Mouse (Mus musculus) erythroid progenitor cell, adult 5-6 weeks (primary cell): Measurements from ENCODE around the gene Cfap126. TPM values are rescaled to one million over a fixed set of nuclear protein-coding genes. Genes with fewer than 3 reads are reported as not detected.
"Not testable (repeated sequence)": the region's sequence is repeated elsewhere in the genome, so short reads cannot be mapped to it uniquely, and the experiment has no call there.

Source experiments
- ATAC-seq: replicated peaks from 2 replicates; pipeline ENCODE4 v1.8.0; 2016; ENCODE audit warnings: moderate number of reproducible peaks, mild to moderate bottlenecking, moderate TSS enrichment, inconsistent platforms; ENCODE audit not compliant: poor library complexity, low FRiP score, severe bottlenecking
- total RNA-seq, 2 experiments: library from RNA; stranded (forward) in 1 of 2; stranded (reverse) in 1 of 2; fragments of 150-400 nt in 1 of 2; fragments of 186-747, 209-891 nt in 1 of 2; gene quantifications; 2 replicates each; pipeline versions ENCODE4 v1.2.3 to v1.2.4; 2015 to 2017; ENCODE audit warnings: low replicate concordance in 2 of 2

Cfap126 gene
- total RNA-seq, 2 experiments from 2014 or later = not detected

DNA sequence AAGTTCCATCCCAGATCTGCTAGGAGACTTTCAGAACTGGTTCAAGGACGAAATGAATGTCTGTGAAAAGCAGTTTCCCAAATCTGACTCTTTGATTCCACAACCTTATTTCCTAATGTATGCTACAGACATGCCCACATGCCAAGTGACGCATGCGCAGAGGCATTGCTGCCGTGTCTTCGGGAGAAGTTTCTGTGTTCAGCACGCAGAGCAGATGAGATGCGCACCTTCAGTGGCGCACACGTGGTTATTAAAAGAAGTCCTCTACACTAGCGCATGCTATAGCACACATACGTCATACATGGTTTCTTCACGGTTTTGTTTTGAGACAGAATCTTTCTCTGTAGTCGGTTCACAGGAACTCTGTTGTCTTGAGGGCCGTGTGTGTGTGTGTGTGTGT is 5.7 kb downstream of the Cfap126 start:
- ATAC-seq = no peak

GRCm38 (mm10) chr1:171120893-171121292 is 7.2 kb downstream of the Cfap126 start:
- no peak for ATAC-seq

DNA sequence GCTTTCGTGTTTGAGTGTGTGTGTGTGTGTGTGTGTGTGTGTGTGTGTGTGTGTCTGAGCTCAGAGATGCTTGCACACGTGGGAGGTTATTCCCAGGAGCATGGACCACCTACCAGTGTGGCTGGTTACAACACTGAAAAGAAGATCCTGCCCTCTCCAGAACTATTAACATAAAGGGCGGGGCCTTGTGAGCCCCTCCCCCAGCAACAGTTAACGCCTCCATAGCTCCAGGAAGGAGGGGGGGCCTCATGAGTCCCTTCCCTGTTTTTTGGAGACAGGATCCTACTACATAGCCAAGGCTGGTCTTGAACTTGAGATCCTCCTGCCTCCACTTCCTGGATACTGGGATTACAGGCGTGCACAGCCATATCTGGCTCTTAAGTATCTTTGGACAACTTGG is 8.1 kb downstream of the Cfap126 start:
- no peak for ATAC-seq

DNA sequence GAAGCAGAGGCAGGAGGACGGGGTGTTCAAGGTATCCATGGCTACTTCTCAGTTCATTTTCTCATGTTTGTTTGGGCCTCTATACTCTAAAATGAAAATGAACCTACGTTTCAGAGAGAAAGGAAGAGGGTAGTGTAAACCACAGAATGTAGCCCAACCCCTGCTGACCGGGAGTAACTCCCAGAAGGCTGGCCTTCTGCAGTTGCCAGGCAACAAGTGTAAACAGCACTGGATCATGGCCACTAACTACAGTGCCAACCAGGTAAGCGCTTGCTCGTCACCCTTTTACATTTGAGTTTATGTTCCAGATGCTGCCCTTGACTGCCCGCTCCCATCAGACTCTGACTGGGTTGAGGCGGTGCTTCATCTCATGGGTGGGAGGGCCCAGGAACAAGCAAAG is 9.2 kb downstream of the Cfap126 start:
- no peak for ATAC-seq

- peak; percentile 85 for ATAC-seq
These were observed 10.7 kb downstream of the Cfap126 start for GRCm38 (mm10) chr1:171124398-171124797.

GRCm38 (mm10) chr1:171129251-171129650 is 15.5 kb downstream of the Cfap126 start:
- ATAC-seq = no peak

DNA sequence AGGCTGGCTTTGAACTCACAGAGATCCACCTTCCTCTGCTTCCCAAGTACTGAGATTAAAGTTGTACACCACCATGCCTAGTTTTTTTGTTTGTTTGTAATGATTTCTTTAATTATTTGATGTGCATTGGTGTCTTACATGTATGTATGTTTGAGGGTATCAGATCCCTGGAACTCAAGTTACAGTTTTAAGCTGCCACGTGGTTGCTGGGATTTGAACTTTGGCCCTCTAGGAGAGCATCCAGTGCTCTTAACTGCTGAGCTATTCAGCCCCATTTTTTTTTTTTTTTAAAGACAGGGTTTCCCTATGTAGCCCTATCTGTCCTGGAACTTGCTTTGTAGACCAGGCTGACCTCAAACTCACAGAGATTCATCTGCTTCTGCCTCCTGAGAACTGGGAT is 17.3 kb downstream of the Cfap126 start:
- no peak for ATAC-seq

- no peak for ATAC-seq
These were observed 21.9 kb downstream of the Cfap126 start for GRCm38 (mm10) chr1:171135600-171135999.

- ATAC-seq = not testable (repeated sequence)
These were observed 23.9 kb downstream of the Cfap126 start for GRCm38 (mm10) chr1:171137486-171138155.

- not testable (repeated sequence) for ATAC-seq
These were observed 29.3 kb downstream of the Cfap126 start for GRCm38 (mm10) chr1:171142981-171143380.

GRCm38 (mm10) chr1:171149974-171150760 is 36.4 kb downstream of the Cfap126 start, which contains the start of the genes Sdhc and Mpz:
Gene Sdhc, minus strand, starts transcription at chr1:171150603.
Gene Mpz, plus strand, starts transcription at chr1:171150711.
- ATAC-seq = peak; percentile 98

DNA sequence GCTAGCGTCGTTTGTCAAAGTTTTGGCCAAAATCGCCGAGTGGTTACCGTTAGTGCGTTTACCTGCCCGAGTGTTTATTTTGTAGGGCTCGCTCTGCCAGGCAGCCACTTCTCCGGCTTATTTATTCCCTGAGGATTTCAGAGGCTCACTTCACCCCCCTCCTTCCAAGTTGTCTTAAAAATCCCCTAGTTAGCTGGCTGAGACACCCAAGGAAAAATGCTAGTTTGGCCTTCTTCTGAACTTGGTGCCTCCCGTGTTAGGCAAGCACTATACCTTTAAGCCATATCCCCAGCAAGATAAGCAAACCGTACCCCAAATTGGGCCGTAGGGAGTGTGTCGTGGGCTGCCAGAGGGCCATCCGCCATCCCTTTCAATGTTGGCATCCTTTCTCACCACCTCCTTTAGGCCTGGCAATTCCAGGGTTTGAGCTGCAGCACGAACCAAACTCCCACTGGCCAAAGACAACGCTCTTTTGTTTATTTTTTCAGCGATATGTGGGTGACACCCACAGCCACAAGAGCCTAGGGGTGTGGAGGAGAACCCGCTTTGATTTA is 37.2 kb downstream of the Cfap126 start:
- peak; percentile 59 for ATAC-seq

- ATAC-seq = no peak
These were observed 38.2 kb downstream of the Cfap126 start for GRCm38 (mm10) chr1:171151966-171152365.

- ATAC-seq = no peak
These were observed 42.9 kb downstream of the Cfap126 start for GRCm38 (mm10) chr1:171156644-171157043.

- no peak for ATAC-seq
These were observed 44.2 kb downstream of the Cfap126 start for GRCm38 (mm10) chr1:171157965-171158364.

GRCm38 (mm10) chr1:171159485-171159975 is 45.8 kb downstream of the Cfap126 start:
- ATAC-seq = no peak; the same call in 1 of the 2 replicates

GRCm38 (mm10) chr1:171162526-171162925 is 48.8 kb downstream of the Cfap126 start:
- ATAC-seq = no peak

DNA sequence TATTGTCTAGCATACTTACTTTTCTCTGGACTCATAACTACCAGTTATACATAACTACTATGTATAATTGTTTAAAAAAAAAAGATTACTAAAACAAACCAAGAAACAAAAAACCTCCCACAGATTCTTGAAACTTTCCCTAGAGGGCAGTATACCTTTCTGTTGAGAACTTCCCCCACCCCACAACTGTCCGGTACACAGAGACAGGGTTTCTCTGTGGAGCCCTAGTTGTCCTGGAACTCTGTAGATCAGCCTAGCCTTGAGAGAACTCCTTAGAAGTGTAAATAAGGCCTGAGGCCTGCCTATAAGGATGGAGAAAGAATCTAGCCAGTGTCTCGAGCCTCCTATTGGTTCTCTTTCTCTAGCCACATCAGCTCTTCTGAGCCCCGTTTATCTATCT is 50.5 kb downstream of the Cfap126 start:
- ATAC-seq = no peak

DNA sequence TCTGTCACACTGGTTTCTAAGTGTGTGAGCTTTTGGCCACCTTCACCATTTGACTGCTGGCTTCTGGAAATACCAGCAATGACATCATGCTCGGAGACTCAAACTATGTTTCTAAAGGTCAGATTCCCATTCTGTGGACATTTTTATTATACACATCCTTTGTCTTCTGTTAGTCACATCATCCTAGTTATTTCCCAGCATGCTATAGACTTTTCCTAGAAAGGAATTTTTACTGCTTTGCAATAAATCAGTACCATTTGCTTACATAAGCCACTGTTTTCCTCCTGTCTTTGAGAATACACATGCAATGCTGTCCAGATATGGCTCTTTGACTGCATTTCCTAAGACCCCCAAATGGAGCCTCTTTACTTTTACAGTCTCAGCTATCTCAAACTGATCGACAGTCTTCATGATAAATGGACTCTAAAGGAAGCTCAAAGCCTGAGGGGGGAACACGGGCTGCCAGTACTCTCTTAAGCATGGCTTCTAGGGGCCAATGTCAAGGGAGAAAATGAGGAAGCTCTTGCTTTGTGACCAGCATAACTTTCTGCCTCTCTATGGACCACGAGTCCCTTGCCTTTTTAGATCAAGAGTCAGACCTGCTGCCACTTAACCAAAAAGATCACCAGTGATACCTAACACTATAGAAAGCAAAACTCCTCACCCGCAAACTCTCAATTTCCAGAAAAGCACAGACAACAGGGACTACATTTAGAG is 52.1 kb downstream of the Cfap126 start:
- no peak for ATAC-seq

DNA sequence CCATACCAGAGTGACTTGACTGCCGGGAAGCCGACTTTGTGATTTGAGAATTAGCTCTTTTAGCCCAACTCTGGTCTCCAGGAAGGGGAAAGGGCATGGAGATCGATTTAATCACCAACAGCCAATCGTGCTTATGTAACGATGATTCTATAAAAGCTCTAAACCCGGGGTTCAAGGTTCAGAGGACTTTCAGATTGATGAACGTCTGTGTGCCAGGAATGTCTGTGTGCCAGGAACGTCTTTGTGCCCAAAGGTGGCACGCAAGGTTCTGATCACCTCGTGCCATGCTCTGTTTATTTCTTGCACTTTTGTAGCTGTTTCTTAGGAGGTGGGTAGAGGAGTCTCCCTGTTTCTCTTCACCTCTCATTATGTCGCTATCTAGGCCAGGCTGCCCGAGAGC is 55.2 kb downstream of the Cfap126 start:
- no peak for ATAC-seq
